Mouse (Mus musculus): ENCODE data around the gene Prepl.

- TF ChIP-seq POLR2A (IDR thresholded peaks at IDR 0.05; ENCODE audit: extremely low read depth, insufficient read depth, low read length) (no peak), CTCF (IDR thresholded peaks at IDR 0.05; ENCODE audit: low read depth, low read length) (0 out of 2 replicates have a peak, but pooled peaks have one; percentile 26)
Observed at GRCm38 (mm10) chr17:85045160-85045559, 44.9 kb downstream of the Prepl start.
